Mouse (Mus musculus) forebrain, embryonic 11.5 days (tissue): ENCODE results near the gene Rbm47. TPM values are rescaled to one million over a fixed set of nuclear protein-coding genes. Genes with fewer than 3 reads are reported as not detected.

Source experiments
- ATAC-seq: fragments of 200-750 bp; cut with Nextera tagmentation; replicated peaks from 2 replicates; pipeline ENCODE4 v1.8.0; 2017; ENCODE audit warnings: moderate TSS enrichment; ENCODE audit not compliant: low FRiP score
- DNase-seq: peaks from one replicate; pipeline ENCODE4 v3.0.0-alpha.2; 2017; ENCODE audit warnings: low spot score
- H3K27ac ChIP-seq: fragments of 300-500 bp; sonication (generic); 2 replicates; pipeline ENCODE4 v1.5.1; 2014; ENCODE audit warnings: low read depth, low read length
- H3K27me3 ChIP-seq: fragments of 300-500 bp; sonication (generic); 2 replicates; pipeline ENCODE4 v1.6.1; 2014; ENCODE audit warnings: mild to moderate bottlenecking, low read length, mixed read lengths; ENCODE audit not compliant: control insufficient read depth, insufficient read depth
- H3K36me3 ChIP-seq: fragments of 300-500 bp; sonication (generic); 2 replicates; pipeline ENCODE4 v1.6.1; 2014; ENCODE audit warnings: mild to moderate bottlenecking, low read length, moderate library complexity, mixed read lengths; ENCODE audit not compliant: control insufficient read depth, insufficient read depth
- H3K4me1 ChIP-seq: fragments of 300-500 bp; sonication (generic); replicated peaks from 2 replicates; pipeline ENCODE4 v1.6.1; 2014; ENCODE audit warnings: low read length, mixed read lengths; ENCODE audit not compliant: control insufficient read depth, insufficient read depth
- H3K4me2 ChIP-seq: fragments of 300-500 bp; sonication (generic); 2 replicates; pipeline ENCODE4 v1.6.1; 2014; ENCODE audit warnings: low read depth, mild to moderate bottlenecking, low read length, moderate library complexity, mixed read lengths; ENCODE audit not compliant: severe bottlenecking
- H3K4me3 ChIP-seq: fragments of 300-500 bp; sonication (generic); 2 replicates; pipeline ENCODE4 v1.5.1; 2014; ENCODE audit warnings: low read depth, low read length
- H3K9ac ChIP-seq: fragments of 300-500 bp; sonication (generic); 2 replicates; pipeline ENCODE4 v1.6.1; 2014; ENCODE audit warnings: low read length
- H3K9me3 ChIP-seq: fragments of 300-500 bp; sonication (generic); 2 replicates; pipeline ENCODE4 v1.6.1; 2016; ENCODE audit warnings: low read length, mixed read lengths; ENCODE audit not compliant: control insufficient read depth
- WGBS: fragments of 180-500 bp; shearing (Covaris S2); extraction: QIAGEN DNeasy Blood & Tissue Kit; methylation state at CpG from one replicate; pipeline ENCODE4 v1.1.7; 2014; 5-methylcytosine and 5-hydroxymethylcytosine counted together
- microRNA-seq: library from miRNA; unstranded; fragments of <30 nt; microRNA quantifications from one replicate; pipeline ENCODE4, GENCODE M21; 2016; ENCODE audit not compliant: insufficient number of aligned reads
- polyA plus RNA-seq: library from polyadenylated mRNA; unstranded; fragments of >200 nt; fragmentation: Nextera tagmentation; extraction: Ambion mirVana; gene quantifications from 2 replicates; pipeline ENCODE4 v1.2.1, GENCODE M21; 2014

Gene Rbm47
- polyA plus RNA-seq, 1 experiment from 2014 or later: 5.9 TPM

GRCm38 (mm10) chr5:65968004-65968403, 204.9 kb downstream of the Rbm47 start:
- Histone ChIP-seq H3K4me1 (no peaks in the 10 kb centered on the region), H3K9ac (no peak overlapping the region), H3K4me2 (no peak overlapping the region), H3K9me3 (no peaks in the 10 kb centered on the region), H3K27me3 (no peaks in the 10 kb centered on the region), H3K36me3 (no peaks in the 10 kb centered on the region), H3K27ac (no peak overlapping the region), H3K4me3 (no peak overlapping the region)
- no peak for ATAC-seq
- DNase-seq: no peak
- 93% methylated on average over 3 of the region's 3 CpGs for WGBS

GRCm38 (mm10) chr5:65967091-65967490, 205.8 kb downstream of the Rbm47 start:
- no peak for DNase-seq
- no peak overlapping the region for H3K4me2 ChIP-seq
- no peaks in the 10 kb centered on the region for H3K36me3 ChIP-seq
- no peak overlapping the region for H3K4me3 ChIP-seq
- no peak for ATAC-seq
- H3K9me3 ChIP-seq: no peaks in the 10 kb centered on the region
- no peak overlapping the region for H3K27ac ChIP-seq
- H3K27me3 ChIP-seq: no peaks in the 10 kb centered on the region
- no peak overlapping the region for H3K9ac ChIP-seq
- WGBS: 78% methylated on average over 12 of the region's 12 CpGs
- H3K4me1 ChIP-seq: no peaks in the 10 kb centered on the region

Small RNAs within 50 kb of the gene (microRNA-seq; reads per million reads assigned to microRNA genes)
- not detected for gene Gm25952

Other genes with a start within 250 kb of the Rbm47 start
- not detected in 2 replicates for gene Chrna9, start 238.2 kb downstream of the Rbm47 start, polyA plus RNA-seq
- gene 9130230L23Rik, start 168.8 kb downstream of the Rbm47 start, polyA plus RNA-seq: 0.21 and 0.32 TPM in 2 replicates
- 0.79 and 1.1 TPM in 2 replicates for gene Nsun7, start 86.8 kb upstream of the Rbm47 start, polyA plus RNA-seq